Mouse (Mus musculus): ENCODE results near the gene Pdzph1.

The Pdzph1 gene

GRCm38 (mm10) chr17:58922821-58923220 lies 68.4 kb downstream of the Pdzph1 start:
- DNase-seq (ENCODE audit: low read depth), result no peak

DNA sequence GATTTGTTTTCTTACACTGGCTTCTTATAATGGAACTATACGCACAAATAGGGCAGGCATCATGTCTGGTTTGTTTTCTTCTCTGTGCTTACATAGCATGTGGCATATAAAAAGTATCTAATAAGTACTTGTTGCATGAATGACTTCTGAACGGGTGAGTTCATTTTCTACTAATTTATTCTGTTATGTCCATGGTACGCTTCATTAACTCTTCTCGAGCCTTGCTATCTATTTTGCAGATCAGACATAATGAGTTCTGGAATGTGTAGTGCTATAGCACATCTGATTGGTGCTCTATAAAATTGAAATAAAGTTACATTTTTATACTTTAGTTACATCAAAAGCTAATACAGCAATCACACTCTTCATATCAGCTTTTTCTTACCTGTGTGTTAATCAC lies 71.2 kb downstream of the Pdzph1 start:
- DNase-seq (ENCODE audit: low read depth), result no peak

DNA sequence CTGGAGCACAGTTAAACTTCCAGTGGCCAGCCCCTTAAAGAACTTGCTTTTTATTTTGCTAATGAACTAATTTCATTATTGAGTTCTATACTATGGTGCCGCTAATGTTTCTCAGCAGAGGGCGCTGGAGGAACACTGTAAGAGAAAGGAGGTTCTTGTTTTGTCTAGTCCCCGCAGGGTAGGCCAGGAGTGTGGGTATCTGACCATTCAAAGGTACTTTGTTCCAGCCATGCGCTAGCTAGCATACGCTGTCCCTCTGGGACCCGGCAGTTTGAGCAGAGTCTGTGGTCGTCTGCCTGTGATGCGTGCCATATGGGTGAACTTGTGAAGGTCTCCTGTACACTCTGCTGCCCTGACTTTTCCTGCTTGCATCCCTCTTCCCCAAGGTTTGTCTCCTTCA lies 72.1 kb downstream of the Pdzph1 start:
- no peak for DNase-seq (ENCODE audit: low read depth)

DNA sequence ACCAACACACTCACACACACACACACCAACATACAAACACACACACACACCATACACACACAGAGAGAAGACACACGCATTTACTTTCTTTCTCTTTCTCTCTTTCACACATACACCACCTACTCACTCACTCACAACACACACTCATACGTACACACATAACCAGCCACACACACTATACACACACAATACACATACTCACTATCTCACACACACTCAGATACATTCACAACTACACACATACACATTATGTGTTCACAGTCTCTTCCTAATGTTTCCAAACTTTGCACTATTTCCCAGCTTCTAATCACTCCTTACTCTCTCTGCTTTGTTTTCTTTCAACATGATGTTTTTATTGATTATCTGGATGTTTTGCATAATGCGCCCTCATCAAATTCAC lies 72.6 kb downstream of the Pdzph1 start:
- no peak for DNase-seq (ENCODE audit: low read depth)

- no peak for DNase-seq (ENCODE audit: low read depth)
Observed at GRCm38 (mm10) chr17:58911564-58911963, 79.6 kb downstream of the Pdzph1 start.

- DNase-seq (ENCODE audit: low read depth), result peak; percentile 46
Observed at GRCm38 (mm10) chr17:58909061-58909661, 82.0 kb downstream of the Pdzph1 start.

- no peak for DNase-seq (ENCODE audit: low read depth)
Observed at GRCm38 (mm10) chr17:58906001-58906400, 85.2 kb downstream of the Pdzph1 start.

DNA sequence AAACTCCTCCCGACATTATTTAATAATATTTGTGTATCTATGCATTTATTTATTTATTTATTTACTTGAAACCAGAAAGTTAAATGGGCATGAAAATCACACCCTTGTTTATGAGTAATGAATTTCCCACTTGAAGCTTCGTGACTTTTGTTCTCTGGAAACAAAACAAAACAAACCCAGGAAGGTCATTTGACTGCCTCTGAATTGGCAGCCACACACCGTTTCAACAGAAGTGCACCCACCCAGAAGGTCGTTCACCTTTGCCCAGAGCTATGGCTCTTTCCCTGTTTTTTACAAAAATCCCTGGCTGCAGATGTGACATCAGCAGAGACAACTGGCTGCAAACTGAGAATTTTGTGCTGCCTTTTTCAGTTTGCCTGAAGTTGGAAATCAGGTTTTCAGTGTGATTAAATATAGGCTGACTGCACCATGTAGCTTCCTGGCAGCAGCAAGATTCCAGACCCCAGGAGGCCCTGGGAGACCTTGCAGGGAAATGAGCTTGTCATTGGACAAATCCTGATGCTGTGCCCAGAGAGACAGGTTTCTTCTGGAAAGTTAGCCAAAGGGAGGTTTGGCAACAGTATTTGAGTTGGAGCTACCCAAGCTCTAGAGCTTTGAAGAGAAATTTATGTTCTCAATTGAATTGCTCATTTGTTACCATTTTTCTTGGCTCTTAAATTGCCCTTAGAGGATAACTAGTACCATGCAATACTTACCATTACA lies 99.5 kb downstream of the Pdzph1 start:
- no peak for DNase-seq (ENCODE audit: low read depth)

- DNase-seq (ENCODE audit: low read depth), result no peak
Observed at GRCm38 (mm10) chr17:58889905-58890645, 101.1 kb downstream of the Pdzph1 start.

- no peak for DNase-seq (ENCODE audit: low read depth)
Observed at GRCm38 (mm10) chr17:58884393-58884792, 106.8 kb downstream of the Pdzph1 start.

GRCm38 (mm10) chr17:58873356-58873755 lies 117.8 kb downstream of the Pdzph1 start:
- DNase-seq (ENCODE audit: low read depth), result no peak

GRCm38 (mm10) chr17:58870795-58871194 lies 120.4 kb downstream of the Pdzph1 start:
- no peak for DNase-seq (ENCODE audit: low read depth)

Data from induced T-regulatory cell, adult 2 months (primary cell).